Mouse (Mus musculus) hindbrain, embryonic 15.5 days (tissue): ENCODE results near the gene Jam2. TPM values are rescaled to one million over a fixed set of nuclear protein-coding genes. Genes with fewer than 3 reads are reported as not detected.

Source experiments
- ATAC-seq: fragments of 200-750 bp; cut with Nextera tagmentation; 2 replicates; pipeline ENCODE4 v1.8.0; 2017; ENCODE audit warnings: low read depth, moderate number of reproducible peaks, moderate TSS enrichment; ENCODE audit not compliant: low FRiP score
- H3K27ac ChIP-seq: fragments of 300-500 bp; sonication (generic); replicated peaks from 2 replicates; pipeline ENCODE4 v1.5.1; 2015; ENCODE audit warnings: mild to moderate bottlenecking, inconsistent platforms
- H3K27me3 ChIP-seq: fragments of 300-500 bp; sonication (generic); 2 replicates; pipeline ENCODE4 v1.6.1; 2015; ENCODE audit warnings: control low read depth, inconsistent platforms
- H3K36me3 ChIP-seq: fragments of 300-500 bp; sonication (generic); 2 replicates; pipeline ENCODE4 v1.6.1; 2015; ENCODE audit warnings: control low read depth, inconsistent platforms
- H3K4me1 ChIP-seq: fragments of 300-500 bp; sonication (generic); replicated peaks from 2 replicates; pipeline ENCODE4 v1.6.1; 2015; ENCODE audit warnings: control low read depth, inconsistent platforms
- H3K4me2 ChIP-seq: fragments of 300-500 bp; sonication (generic); 2 replicates; pipeline ENCODE4 v1.6.1; 2015; ENCODE audit warnings: moderate library complexity, mild to moderate bottlenecking, inconsistent platforms
- H3K4me3 ChIP-seq: fragments of 300-500 bp; sonication (generic); 2 replicates; pipeline ENCODE4 v1.5.1; 2015; ENCODE audit warnings: mild to moderate bottlenecking, inconsistent platforms
- H3K9ac ChIP-seq: fragments of 300-500 bp; sonication (generic); 2 replicates; pipeline ENCODE4 v1.6.1; 2015; ENCODE audit warnings: inconsistent platforms
- H3K9me3 ChIP-seq: fragments of 300-500 bp; sonication (generic); 2 replicates; pipeline ENCODE4 v1.6.1; 2016; ENCODE audit warnings: control low read depth, inconsistent platforms
- WGBS: fragments of 180-500 bp; shearing (Covaris S2); methylation state at CpG from one replicate; pipeline ENCODE4 v1.1.7; 2015; 5-methylcytosine and 5-hydroxymethylcytosine counted together
- polyA plus RNA-seq: library from polyadenylated mRNA; unstranded; fragments of >200 nt; fragmentation: Nextera tagmentation; extraction: Ambion mirVana; gene quantifications from 2 replicates; pipeline ENCODE4 v1.2.1, GENCODE M21; 2015

Gene Jam2
- polyA plus RNA-seq, 1 experiment from 2014 or later = 23.1 TPM

DNA sequence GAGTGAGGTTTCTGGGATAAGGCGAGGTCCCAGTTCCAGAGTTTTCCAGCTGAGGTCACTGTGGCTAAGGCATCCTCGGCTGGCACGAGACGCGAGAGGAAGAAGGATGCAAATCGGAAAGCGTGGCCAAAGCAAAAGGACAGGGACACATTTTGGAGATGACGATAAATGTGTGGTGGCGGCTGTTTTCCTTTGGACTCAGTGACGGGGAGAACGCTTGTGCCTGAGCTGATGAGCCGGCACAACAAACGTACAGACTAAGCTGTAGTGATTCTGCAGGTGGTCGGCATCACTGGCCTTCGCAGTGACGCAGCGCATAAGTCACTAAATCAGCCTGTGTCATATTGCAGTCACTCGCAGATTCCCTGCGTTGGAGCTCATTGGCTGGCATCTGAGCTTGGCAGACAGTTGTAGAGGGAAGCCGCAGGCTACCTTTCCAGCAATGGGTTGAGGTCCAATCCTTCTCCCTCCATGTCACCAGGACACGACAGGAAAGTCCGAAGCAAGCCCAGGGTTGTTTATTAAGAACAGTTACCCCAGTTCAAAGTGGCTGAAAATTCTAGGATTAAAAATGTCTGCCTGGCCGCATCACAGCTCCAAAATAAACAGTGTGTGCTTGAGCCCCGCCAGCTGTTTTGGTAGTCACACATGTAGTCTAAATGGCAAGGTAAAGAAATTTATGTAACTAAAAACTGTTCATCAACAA lies 101.2 kb downstream of the Jam2 start:
- Histone ChIP-seq H3K4me1 (peaks cover 9% of the 10 kb centered on the region), H3K4me2 (peak overlapping the region; percentile 35; the same call in 1 of the 2 replicates), H3K27me3 (no peaks in the 10 kb centered on the region), H3K4me3 (no peak overlapping the region), H3K9me3 (no peaks in the 10 kb centered on the region), H3K27ac (no peak overlapping the region), H3K36me3 (no peaks in the 10 kb centered on the region), H3K9ac (no peak overlapping the region)
- 72% methylated on average over 24 of the region's 24 CpGs for WGBS
- no peak for ATAC-seq

Other genes with a start within 250 kb of the Jam2 start
- 35.6 and 37.9 TPM in 2 replicates for gene Mrpl39, start 38.4 kb upstream of the Jam2 start, polyA plus RNA-seq
- 17.5 and 18.4 TPM in 2 replicates for gene Gabpa, start 60.8 kb downstream of the Jam2 start, polyA plus RNA-seq
- 767 and 825 TPM in 2 replicates for gene Atp5j, start 61.5 kb downstream of the Jam2 start, polyA plus RNA-seq